20 mouse cellular contexts compared by ENCODE assay signal in the genomic region with DNA sequence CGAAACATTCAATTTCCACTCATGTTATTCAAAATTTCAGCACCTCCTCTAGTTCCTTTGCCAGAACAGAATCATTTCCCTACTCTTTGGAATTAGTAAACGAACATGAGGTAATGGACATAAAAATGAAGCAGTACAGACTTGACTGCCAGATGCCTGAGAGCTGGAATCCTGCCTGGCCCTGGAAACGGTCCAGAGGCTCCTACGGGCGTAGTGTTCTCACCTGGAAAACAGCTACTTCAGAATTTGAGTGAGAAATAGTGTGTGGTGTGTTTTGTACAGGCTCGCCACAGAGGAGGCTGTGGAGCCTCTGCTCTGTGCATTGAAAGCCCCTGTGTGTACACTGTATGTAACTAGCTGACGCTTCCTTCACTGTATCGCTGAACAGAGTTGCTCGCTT. TPM values are rescaled to one million over a fixed set of nuclear protein-coding genes. Genes with fewer than 3 reads are reported as not detected.
A peak's percentile ranks its signal among the peaks of the same experiment; 100 is the strongest.
DNase-seq lines count a peak whose midpoint lies in the region; ATAC-seq and TF ChIP-seq lines count a peak whose summit lies in the region.
"Had no signal": no experiment of that assay in that cellular context is flagged by ENCODE, and none has a peak within 500 bp of the region (broad histone marks: within the 10 kb centered on the region; RNA-seq: fewer than 3 reads in every experiment).

No protein-coding gene starts in this region.

- no peak for TF ChIP-seq POLR2A in kidney, adult 2 months (IDR thresholded peaks at IDR 0.05; ENCODE audit: low read depth, low read length)

- H3K27ac ChIP-seq in kidney, adult 2 months (ENCODE audit: insufficient read depth, low read depth, low read length): no peak overlapping the region
- H3K27ac ChIP-seq in kidney, embryonic 16.5 days (ENCODE audit: low read length): no peak overlapping the region
- H3K27ac ChIP-seq in limb, embryonic 13.5 days: peak overlapping the region; percentile 82
- H3K27ac ChIP-seq: forebrain, embryonic 13.5 days; hindbrain, embryonic 10.5 days; liver, embryonic 14.5 days; midbrain, embryonic 15.5 days; neural tube, embryonic 12.5 days; stomach, embryonic 15.5 days had no signal

- no peak overlapping the region for H3K9ac ChIP-seq in kidney, embryonic 16.5 days (replicated peaks; ENCODE audit: low read length)
- H3K9ac ChIP-seq in limb, embryonic 13.5 days: no peak overlapping the region
- H3K9ac ChIP-seq: embryonic facial prominence, embryonic 15.5 days; forebrain, embryonic 13.5 days; heart, embryonic 12.5 days; liver, embryonic 14.5 days; midbrain, embryonic 15.5 days; neural tube, embryonic 12.5 days; stomach, embryonic 15.5 days had no signal

- no peaks in the 10 kb centered on the region for H3K27me3 ChIP-seq in kidney, adult 2 months (replicated peaks; ENCODE audit: control insufficient read depth, insufficient read depth, low read length)
- no peaks in the 10 kb centered on the region for H3K27me3 ChIP-seq in kidney, embryonic 16.5 days (ENCODE audit: insufficient read depth, low read length)
- no peaks in the 10 kb centered on the region for H3K27me3 ChIP-seq in limb, embryonic 13.5 days
- H3K27me3 ChIP-seq: embryonic facial prominence, embryonic 15.5 days; heart, embryonic 12.5 days; midbrain, embryonic 15.5 days; neural tube, embryonic 12.5 days; stomach, embryonic 15.5 days had no signal

- TF ChIP-seq CTCF in kidney, adult 2 months (conservative IDR thresholded peaks at IDR 0.05; ENCODE audit: insufficient read depth, insufficient read length, low read depth, low read length): no peak

- no peak for ATAC-seq in kidney, embryonic 16.5 days (ENCODE audit: low FRiP score, low TSS enrichment)
- ATAC-seq in limb, embryonic 13.5 days (ENCODE audit: low FRiP score, low read depth): peak; percentile 87
- ATAC-seq: CD4-positive, CD25-positive, alpha-beta regulatory T cell, adult 4 months; forebrain, embryonic 13.5 days; intestine, embryonic 16.5 days; midbrain, embryonic 15.5 days had no signal

- no peak overlapping the region for H3K4me2 ChIP-seq in kidney, embryonic 16.5 days (replicated peaks; ENCODE audit: low read depth, low read length)
- peak overlapping the region; percentile 39 for H3K4me2 ChIP-seq in limb, embryonic 13.5 days (replicated peaks)
- H3K4me2 ChIP-seq: embryonic facial prominence, embryonic 15.5 days; forebrain, embryonic 13.5 days; heart, embryonic 12.5 days; midbrain, embryonic 15.5 days; neural tube, embryonic 12.5 days; stomach, embryonic 15.5 days had no signal

- DNase-seq in kidney, adult 2 months: peak; percentile 90
- peak; percentile 78 for DNase-seq in kidney, adult 9 months
- peak; percentile 86 for DNase-seq in lung, postnatal 25 days (ENCODE audit: low spot score)
- DNase-seq in left cerebral cortex, adult 18-20 months (ENCODE audit: low spot score in 2 of 2): no peak
- no peak for DNase-seq in gastrocnemius, postnatal 14 days
- DNase-seq: layer of hippocampus, postnatal 36 days; thymus, postnatal 4 days had no signal

- no peaks in the 10 kb centered on the region for H3K36me3 ChIP-seq in kidney, adult 2 months (ENCODE audit: control insufficient read depth, insufficient read depth, low read length)
- no peaks in the 10 kb centered on the region for H3K36me3 ChIP-seq in kidney, embryonic 16.5 days (ENCODE audit: insufficient read depth, low read length)
- no peaks in the 10 kb centered on the region for H3K36me3 ChIP-seq in limb, embryonic 13.5 days
- H3K36me3 ChIP-seq: embryonic facial prominence, embryonic 15.5 days; heart, embryonic 12.5 days; hindbrain, embryonic 10.5 days; midbrain, embryonic 15.5 days; neural tube, embryonic 12.5 days; stomach, embryonic 15.5 days had no signal

- intact Hi-C loops in gastrocnemius, postnatal 14 days (cut with DNase I; ENCODE audit: low total_unique reads): no loop called here

- no peak overlapping the region for H3K4me3 ChIP-seq in kidney, adult 2 months (ENCODE audit: insufficient read depth, low read depth, low read length)
- H3K4me3 ChIP-seq in kidney, embryonic 16.5 days (ENCODE audit: low read length): no peak overlapping the region
- no peak overlapping the region for H3K4me3 ChIP-seq in limb, embryonic 13.5 days
- H3K4me3 ChIP-seq: embryonic facial prominence, embryonic 15.5 days; forebrain, embryonic 13.5 days; heart, embryonic 12.5 days; hindbrain, embryonic 10.5 days; midbrain, embryonic 15.5 days; neural tube, embryonic 12.5 days; stomach, embryonic 15.5 days had no signal

- H3K9me3 ChIP-seq in kidney, embryonic 16.5 days (ENCODE audit: low read length): no peaks in the 10 kb centered on the region
- no peaks in the 10 kb centered on the region for H3K9me3 ChIP-seq in limb, embryonic 13.5 days
- H3K9me3 ChIP-seq: embryonic facial prominence, embryonic 15.5 days; forebrain, embryonic 13.5 days; heart, embryonic 12.5 days; hindbrain, embryonic 10.5 days; midbrain, embryonic 15.5 days; neural tube, embryonic 12.5 days; stomach, embryonic 15.5 days had no signal

- H3K4me1 ChIP-seq in kidney, adult 2 months (ENCODE audit: control insufficient read depth, insufficient read depth, low read length): no peaks in the 10 kb centered on the region
- H3K4me1 ChIP-seq in kidney, embryonic 16.5 days (ENCODE audit: insufficient read depth, low read length): no peaks in the 10 kb centered on the region
- H3K4me1 ChIP-seq in limb, embryonic 13.5 days: peaks cover 50% of the 10 kb centered on the region
- H3K4me1 ChIP-seq: heart, embryonic 12.5 days; hindbrain, embryonic 10.5 days; midbrain, embryonic 15.5 days; neural tube, embryonic 12.5 days; stomach, embryonic 15.5 days had no signal

- 52% methylated on average over 9 of the region's 9 CpGs for WGBS in kidney, adult 2 months
- WGBS in kidney, embryonic 16.5 days: 72% methylated on average over 9 of the region's 9 CpGs
- 28% methylated on average over 9 of the region's 9 CpGs for WGBS in limb, embryonic 13.5 days

RNA-seq across cellular contexts. Expression of gene Iqch, which starts 5.6 kb away (rescaled TPM):
- polyA plus RNA-seq in kidney, adult 2 months (2012; rRNA removed): 0.04 and 0.06 TPM in 2 replicates
- polyA plus RNA-seq in kidney, embryonic 16.5 days (2015; fragmentation: Nextera tagmentation; extraction: Ambion mirVana): not detected in 2 replicates
- polyA plus RNA-seq in limb, embryonic 13.5 days (2015; fragmentation: Nextera tagmentation; extraction: Ambion mirVana): 0.15 and 0.20 TPM in 2 replicates
- not detected for total RNA-seq in left cerebral cortex, adult 18-20 months (2021)
- under 1 TPM in 1 of 2 experiments, not detected in 1; 0.07 TPM for total RNA-seq in gastrocnemius, postnatal 14 days (2021)
- total RNA-seq: gastrocnemius, adult 8-10 months had no signal
- polyA plus RNA-seq: intestine, embryonic 16.5 days; liver, embryonic 14.5 days had no signal

RNA-seq across cellular contexts. Expression of gene Aagab, which starts 5.8 kb away (rescaled TPM):
- 15.7 and 18.3 TPM in 2 replicates for polyA plus RNA-seq in kidney, adult 2 months (2012; rRNA removed)
- polyA plus RNA-seq in kidney, embryonic 16.5 days (2015; fragmentation: Nextera tagmentation; extraction: Ambion mirVana): 35.0 and 38.3 TPM in 2 replicates
- polyA plus RNA-seq in limb, embryonic 13.5 days (2015; fragmentation: Nextera tagmentation; extraction: Ambion mirVana): 21.7 and 26.2 TPM in 2 replicates
- 10 to 100 TPM; 45.0 to 48.9 TPM for total RNA-seq in left cerebral cortex, adult 18-20 months (2021)
- 10 to 100 TPM in 1 of 2 experiments, 1 to 10 TPM in 1; 9.3 to 11.2 TPM for total RNA-seq in gastrocnemius, postnatal 14 days (2021)

Comparison
In these comparisons a context has a peak if more than half of its experiments do, and no peak if none do; other contexts are left out.
1. DNase-seq: peak in kidney, adult 2 months (single experiment), kidney, adult 9 months (single experiment) and lung, postnatal 25 days (single experiment); none in left cerebral cortex, adult 18-20 months (0 of 2) and gastrocnemius, postnatal 14 days (single experiment).